Mouse (Mus musculus) thymus, postnatal 10 days (tissue): ENCODE results near the gene Fam185a.

Experiments used
- DNase-seq, 2 experiments: peaks; one replicate each; pipeline ENCODE4 v3.0.0; 2021; ENCODE audit warnings: low spot score in 2 of 2

Fam185a gene

GRCm38 (mm10) chr5:21426666-21427065 is 1.9 kb downstream of the Fam185a start:
- no peak for DNase-seq

DNA sequence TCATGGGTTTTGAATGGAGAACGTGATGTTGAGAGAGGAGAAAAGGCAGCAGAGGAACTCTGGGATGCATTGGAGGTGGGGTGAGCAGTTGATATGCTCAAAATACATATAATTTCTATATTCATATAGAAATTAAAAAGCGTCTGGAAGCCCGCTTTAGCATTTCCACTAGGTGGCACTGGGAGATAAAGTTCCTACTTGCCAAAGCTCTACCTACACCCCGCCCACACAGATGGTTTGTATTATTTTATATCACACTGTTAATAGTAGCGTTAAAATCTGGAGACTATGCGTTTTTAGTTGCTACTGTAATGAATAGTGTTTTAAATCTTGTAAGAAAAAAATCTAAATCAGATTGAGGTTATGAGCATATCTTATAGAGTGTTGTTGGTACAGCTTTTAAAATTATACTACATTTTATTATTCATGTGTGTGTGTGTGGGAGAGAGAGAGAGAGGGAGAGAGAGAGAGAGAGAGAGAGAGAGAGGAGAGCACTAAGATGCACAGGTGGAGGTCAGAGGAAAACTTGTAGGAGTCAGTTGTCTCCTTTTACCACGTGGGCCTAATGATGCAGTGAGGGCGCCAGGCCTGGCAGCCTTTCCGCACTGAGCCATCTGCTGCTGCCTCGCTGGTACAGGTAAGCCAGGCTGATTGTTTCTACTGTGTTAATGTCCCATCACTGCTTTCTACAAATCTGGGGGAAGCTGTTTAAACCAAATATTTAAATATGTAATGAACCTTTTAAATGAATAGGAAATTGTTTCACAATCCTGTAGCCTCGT is 9.6 kb downstream of the Fam185a start:
- DNase-seq: no peak

DNA sequence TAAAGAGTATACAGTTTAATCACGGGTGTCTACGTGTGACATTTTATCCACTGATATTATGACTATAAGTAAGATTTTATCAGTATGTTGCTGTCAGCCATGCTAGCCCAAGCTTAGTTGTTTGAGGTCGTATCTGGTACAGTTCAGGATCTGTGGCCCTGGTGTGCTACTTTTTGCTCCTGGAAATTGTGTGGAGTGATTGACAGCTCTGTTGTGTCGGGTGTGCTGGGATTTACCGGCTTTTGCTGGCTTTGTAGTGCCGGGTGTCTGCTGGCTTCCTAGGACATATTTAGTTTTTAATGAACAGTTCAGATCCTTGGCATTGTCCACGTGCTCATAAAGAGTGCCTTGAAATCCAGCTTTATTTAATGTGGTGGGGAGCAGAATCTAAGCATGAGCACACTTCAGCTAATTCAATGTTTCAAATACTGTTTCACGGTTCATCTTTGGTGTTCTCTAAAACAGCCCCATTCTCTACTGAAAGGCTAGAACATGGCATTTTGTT is 11.8 kb downstream of the Fam185a start:
- DNase-seq: no peak

GRCm38 (mm10) chr5:21438428-21438827 is 13.7 kb downstream of the Fam185a start:
- DNase-seq: no peak

- DNase-seq: no peak
Observed at GRCm38 (mm10) chr5:21439446-21440110, 14.8 kb downstream of the Fam185a start.

GRCm38 (mm10) chr5:21440833-21441530 is 16.2 kb downstream of the Fam185a start:
- no peak for DNase-seq

- DNase-seq: no peak
Observed at GRCm38 (mm10) chr5:21467387-21467786, 42.6 kb downstream of the Fam185a start.

DNA sequence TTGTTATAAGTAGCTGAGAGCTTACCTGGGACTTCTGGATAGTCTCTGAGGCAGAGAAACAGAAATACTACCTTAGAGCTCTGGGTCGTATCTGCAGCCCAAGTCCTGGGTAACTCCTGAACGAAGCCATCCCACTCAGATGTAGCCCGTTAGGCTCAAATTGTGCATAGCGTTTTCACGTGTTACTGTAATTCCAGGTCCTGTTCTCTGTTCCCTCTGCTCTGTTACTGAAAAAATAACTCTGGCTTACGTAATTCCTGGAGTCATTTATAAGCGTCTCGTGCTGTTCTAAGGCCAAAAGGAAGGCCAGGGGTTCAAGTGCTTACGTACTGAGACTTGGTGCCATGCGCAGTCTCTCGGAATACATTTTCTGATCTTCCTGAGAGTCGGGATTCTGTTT is 43.3 kb downstream of the Fam185a start:
- no peak for DNase-seq

- no peak for DNase-seq
Observed at GRCm38 (mm10) chr5:21478428-21478827, 53.7 kb downstream of the Fam185a start.

DNA sequence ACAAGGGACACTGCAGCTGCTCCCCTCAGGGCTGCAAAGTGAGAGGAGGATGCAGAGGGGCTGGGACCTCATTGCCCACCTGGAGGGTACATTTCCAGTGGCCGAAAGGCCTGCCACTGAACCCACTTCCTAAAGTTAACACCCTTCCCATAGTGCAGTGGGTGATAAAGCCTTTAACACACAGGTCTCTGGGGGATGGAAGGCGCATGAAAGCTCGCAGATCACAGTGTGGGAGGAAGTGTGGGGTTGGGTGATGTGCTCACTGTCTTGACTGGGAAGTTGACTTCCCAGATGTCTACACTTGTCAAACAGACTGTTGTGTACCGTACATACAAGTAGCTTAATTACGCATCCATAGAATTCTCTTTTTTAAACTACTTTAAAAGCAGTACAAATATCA is 55.0 kb downstream of the Fam185a start:
- no peak for DNase-seq

DNA sequence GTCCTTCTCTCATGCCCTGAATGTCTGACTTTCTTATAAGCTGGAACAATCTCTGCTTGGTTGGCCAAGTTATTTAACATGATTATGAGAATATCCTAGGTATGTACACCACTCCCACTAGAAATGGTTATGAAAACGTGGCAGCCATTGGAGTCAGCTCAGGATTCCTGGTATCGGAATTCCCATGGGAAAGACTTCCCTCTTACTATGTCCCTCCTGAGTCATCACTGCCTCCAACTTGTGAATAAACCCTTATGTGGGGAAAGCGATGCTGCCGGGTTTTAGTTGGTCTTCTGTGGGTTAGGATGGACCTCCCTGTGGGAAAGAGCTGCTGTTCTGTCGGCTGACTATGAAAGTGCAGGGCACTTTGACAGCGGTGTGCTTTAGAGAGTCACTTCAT is 56.8 kb downstream of the Fam185a start:
- no peak for DNase-seq

- DNase-seq: peak in 1 of 2 experiments; percentile 4
Observed at GRCm38 (mm10) chr5:21482446-21483222, 57.9 kb downstream of the Fam185a start.

- no peak for DNase-seq
Observed at GRCm38 (mm10) chr5:21483275-21483674, 58.5 kb downstream of the Fam185a start.

GRCm38 (mm10) chr5:21485197-21485829 is 60.6 kb downstream of the Fam185a start:
- DNase-seq: no peak

GRCm38 (mm10) chr5:21486798-21487197 is 62.0 kb downstream of the Fam185a start:
- no peak for DNase-seq

- DNase-seq: no peak
Observed at GRCm38 (mm10) chr5:21487306-21487705, 62.5 kb downstream of the Fam185a start.

- DNase-seq: no peak
Observed at GRCm38 (mm10) chr5:21487716-21488115, 63.0 kb downstream of the Fam185a start.

GRCm38 (mm10) chr5:21488506-21488905 is 63.7 kb downstream of the Fam185a start:
- DNase-seq: no peak

DNA sequence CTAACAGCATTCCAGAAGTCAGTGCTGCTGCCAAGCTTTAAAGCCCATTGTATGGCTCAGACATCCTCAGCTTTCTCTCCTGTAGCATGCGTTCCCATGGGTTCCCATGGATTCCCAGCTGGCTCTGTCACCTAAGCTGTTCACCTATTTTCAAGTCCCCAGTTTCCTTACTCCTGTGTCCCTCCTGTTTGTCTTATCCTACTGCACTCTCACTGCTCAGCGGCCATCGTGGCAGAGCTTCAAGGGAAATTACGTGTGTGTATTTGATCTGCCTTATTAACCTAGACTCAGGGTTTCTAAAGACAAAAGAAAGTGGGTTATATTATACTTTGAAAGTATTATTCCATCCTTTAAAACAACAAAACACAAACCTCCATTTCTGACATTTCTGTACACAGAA is 64.4 kb downstream of the Fam185a start:
- DNase-seq: no peak

GRCm38 (mm10) chr5:21491469-21491868 is 66.7 kb downstream of the Fam185a start:
- DNase-seq: no peak

DNA sequence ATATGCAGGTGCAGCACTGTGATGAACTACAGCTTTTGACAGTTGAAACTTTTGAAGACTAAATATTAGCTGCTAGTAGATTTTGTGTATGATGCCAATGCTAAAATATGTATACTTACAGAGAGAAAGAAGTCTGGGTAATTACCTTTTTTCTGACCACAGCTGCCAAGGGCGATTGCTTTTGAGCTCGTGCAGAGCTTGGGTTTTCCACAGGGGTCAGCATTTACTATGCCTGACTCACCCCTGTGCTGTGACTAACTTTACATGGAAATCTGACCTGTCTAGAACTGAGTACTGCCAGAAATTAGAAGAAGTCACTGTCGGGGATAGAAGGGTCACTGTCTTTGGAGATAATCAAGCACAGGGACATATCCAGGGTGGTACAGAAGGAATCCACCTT is 67.5 kb downstream of the Fam185a start:
- no peak for DNase-seq
